Mouse (Mus musculus) CD4-positive, CD25-positive, alpha-beta regulatory T cell, adult 2 months (primary cell): Measurements from ENCODE around the gene 1700020L24Rik.

Experiments used
- DNase-seq: peaks from one replicate; pipeline ENCODE4 v3.0.0-alpha.2; 2012; ENCODE audit warnings: low read depth, low spot score

1700020L24Rik gene

DNA sequence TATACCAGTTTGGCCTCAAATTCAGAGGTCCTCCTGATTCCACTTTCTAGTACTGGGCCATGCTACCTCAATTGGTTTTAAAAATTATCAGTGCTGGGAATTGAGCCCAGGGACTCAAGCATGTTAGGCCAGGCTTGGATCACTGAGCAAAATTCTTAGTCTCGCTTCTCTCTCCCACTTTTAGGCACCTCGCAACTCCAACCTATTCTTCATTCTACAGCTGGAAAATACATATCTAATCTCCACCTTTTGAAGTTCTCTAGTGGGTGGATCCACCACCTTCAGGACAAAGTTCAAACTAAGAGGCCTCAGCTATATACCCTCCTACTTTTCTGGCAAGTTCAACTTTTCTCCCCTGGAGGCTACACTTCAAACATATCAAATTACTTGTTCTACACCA is 34.3 kb downstream of the 1700020L24Rik start:
- DNase-seq, result no peak

DNA sequence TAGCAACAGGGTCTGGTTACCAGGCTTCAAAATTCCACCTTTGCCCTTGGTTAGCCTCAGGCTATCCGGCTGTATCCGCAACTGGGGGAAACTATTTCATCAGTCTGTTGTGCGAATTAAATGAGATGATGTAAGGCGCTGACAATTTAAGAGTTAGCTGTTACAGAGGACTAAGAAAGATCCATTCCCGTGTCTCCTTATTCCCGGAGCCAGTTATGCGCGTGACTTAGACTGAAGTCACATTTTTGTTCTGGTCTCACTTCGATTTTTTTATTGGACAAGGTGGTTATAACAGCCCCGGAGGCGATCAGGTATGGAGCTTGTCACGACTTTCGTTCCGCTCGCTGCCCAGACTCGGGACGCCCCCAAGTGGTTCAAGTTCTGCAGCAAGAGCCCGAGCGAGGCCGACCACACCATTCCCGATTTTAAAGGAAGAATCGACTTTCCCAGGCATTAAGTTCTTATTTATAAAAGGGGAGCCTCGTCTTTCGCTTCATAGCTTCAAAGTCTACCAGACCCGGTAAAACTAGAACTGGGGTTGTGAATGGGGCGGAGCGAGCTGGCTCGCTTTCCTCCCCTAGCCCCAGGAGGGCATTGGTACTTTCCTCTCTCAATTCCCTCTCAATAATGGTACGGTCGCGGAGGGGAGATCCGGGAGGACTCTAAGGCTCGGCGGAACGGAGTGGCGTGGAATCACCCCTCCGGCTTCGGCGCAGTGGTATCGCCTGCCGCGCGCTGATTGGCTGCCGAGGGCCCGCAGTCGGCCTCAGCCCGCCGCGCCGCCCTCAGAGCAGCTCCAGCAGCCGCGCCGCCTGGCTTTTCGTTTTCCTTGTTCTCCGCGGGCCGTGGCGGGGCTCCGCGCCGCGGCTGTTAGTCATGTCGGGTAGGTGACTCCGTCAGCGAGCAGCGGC is 35.1 kb downstream of the 1700020L24Rik start, which contains the start of gene Taf15:
TSS of gene Taf15 (plus strand) at position 763 of the 911 bp plus-strand sequence.
- DNase-seq, result peak; percentile 100

DNA sequence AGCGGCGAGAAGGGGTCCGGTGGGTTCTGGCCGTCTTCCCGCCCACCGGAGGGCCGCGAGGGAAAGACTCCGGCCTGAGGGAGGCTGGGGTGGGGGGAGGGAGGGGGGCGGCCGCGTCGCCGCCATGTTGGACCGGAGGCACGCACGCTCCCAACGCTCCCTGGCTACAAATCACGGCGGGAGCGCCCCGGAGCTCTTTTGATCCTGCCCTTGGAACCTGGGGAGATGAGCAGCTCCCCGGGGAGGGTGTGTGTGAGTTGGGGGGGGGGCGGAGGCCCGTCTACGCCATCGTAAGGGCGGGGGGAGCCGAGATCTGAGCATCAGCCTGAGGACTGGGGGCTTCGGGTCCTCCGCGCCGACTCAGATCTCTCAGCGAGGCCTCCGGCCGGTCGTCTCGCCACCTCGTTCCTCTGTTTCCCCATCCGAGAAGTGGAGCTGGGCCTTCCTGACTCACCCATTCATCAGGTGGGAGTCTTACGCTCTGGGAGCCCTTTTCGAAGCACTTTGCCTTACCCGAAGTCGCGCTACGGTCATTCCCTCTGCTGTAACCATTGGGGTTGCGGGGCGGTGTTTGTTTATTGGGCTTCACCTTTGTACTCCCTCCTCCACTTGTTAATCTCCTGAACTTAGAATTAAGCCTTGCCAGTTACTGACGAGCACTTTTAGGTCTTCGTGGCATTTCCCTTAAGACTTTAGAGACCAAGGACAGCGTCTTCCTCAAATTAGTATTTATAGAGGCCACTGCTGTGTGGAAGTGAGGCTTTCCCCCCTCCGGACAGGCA is 35.9 kb downstream of the 1700020L24Rik start:
- no peak for DNase-seq
